Mouse (Mus musculus) limb, embryonic 10.5 days (tissue): Measurements from ENCODE around the gene Crebrf. TPM values are rescaled to one million over a fixed set of nuclear protein-coding genes. Genes with fewer than 3 reads are reported as not detected.

Source experiments
- DNase-seq: peaks from one replicate; pipeline ENCODE4 v3.0.0-alpha.2; 2017; ENCODE audit warnings: low spot score
- H3K27ac ChIP-seq: fragments of 300-500 bp; sonication (generic); 2 replicates; pipeline ENCODE4 v1.5.1; 2016; ENCODE audit warnings: mild to moderate bottlenecking
- H3K27me3 ChIP-seq: fragments of 300-500 bp; sonication (generic); 2 replicates; pipeline ENCODE4 v1.6.1; 2016; ENCODE audit warnings: low read depth, mild to moderate bottlenecking; ENCODE audit not compliant: poor library complexity, severe bottlenecking
- H3K36me3 ChIP-seq: fragments of 300-500 bp; sonication (generic); 2 replicates; pipeline ENCODE4 v1.6.1; 2016; ENCODE audit warnings: mild to moderate bottlenecking, moderate library complexity
- H3K4me1 ChIP-seq: fragments of 300-500 bp; sonication (generic); 2 replicates; pipeline ENCODE4 v1.6.1; 2016
- H3K4me3 ChIP-seq: fragments of 300-500 bp; sonication (generic); 2 replicates; pipeline ENCODE4 v1.5.1; 2016; ENCODE audit warnings: mild to moderate bottlenecking, moderate library complexity
- H3K9me3 ChIP-seq: fragments of 300-500 bp; sonication (generic); replicated peaks from 2 replicates; pipeline ENCODE4 v1.6.1; 2016; ENCODE audit warnings: mild to moderate bottlenecking
- WGBS: fragments of 180-500 bp; shearing (Covaris S2); methylation state at CpG from one replicate; pipeline ENCODE4 v1.1.7; 2016; 5-methylcytosine and 5-hydroxymethylcytosine counted together
- polyA plus RNA-seq: library from polyadenylated mRNA; unstranded; fragments of >200 nt; fragmentation: Nextera tagmentation; extraction: Ambion mirVana; gene quantifications from 2 replicates; pipeline ENCODE4 v1.2.1, GENCODE M21; 2016

The Crebrf gene
- 1.7 and 2.9 TPM in 2 replicates for polyA plus RNA-seq

GRCm38 (mm10) chr17:26715271-26715758 lies at the start of gene Crebrf:
Crebrf (plus strand) TSS chr17:26715650.
- no peaks in the 10 kb centered on the region for H3K36me3 ChIP-seq
- H3K9me3 ChIP-seq = no peaks in the 10 kb centered on the region
- 0 out of 2 replicates have a peak, but pooled peaks cover 4% of the 10 kb centered on the region for H3K27me3 ChIP-seq
- peak within 1 kb of the TSS; percentile 86 for H3K4me3 ChIP-seq
- peak within 1 kb of the TSS; percentile 89 for H3K27ac ChIP-seq
- peaks cover 3% of the 10 kb centered on the region; the same call in 1 of the 2 replicates for H3K4me1 ChIP-seq
- DNase-seq = peak; percentile 98
- under 1% methylated on average over 41 of the region's 41 CpGs for WGBS

GRCm38 (mm10) chr17:26671268-26671667 lies 44.2 kb upstream of the Crebrf start:
- Histone ChIP-seq H3K27me3 (no peaks in the 10 kb centered on the region), H3K27ac (no peak overlapping the region), H3K4me3 (no peak overlapping the region), H3K9me3 (no peaks in the 10 kb centered on the region), H3K4me1 (no peaks in the 10 kb centered on the region), H3K36me3 (no peaks in the 10 kb centered on the region)
- WGBS = 67% methylated on average over 4 of the region's 4 CpGs
- no peak for DNase-seq

DNA sequence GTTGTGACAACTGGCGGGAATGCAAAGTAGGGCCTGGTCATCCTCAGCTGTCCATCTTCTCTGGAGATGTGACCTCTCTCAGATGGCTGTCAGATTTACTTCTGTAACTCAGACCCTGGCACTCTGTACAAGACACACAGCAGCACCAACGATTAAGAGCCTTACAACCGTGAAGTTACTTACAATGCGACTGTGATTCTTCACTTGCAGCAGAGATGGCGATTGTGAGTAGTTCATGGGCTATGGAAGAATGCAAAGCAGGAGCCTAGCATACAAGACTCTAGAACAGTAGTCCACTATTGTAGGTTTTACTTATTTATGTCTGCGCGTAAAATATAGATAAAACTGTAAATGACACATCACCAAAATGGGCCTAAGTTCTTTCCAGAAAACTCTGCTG lies 39.6 kb upstream of the Crebrf start:
- Histone ChIP-seq H3K27me3 (no peaks in the 10 kb centered on the region), H3K4me3 (peak overlapping the region; percentile 87), H3K36me3 (peaks cover under 1% of the 10 kb centered on the region; the same call in 1 of the 2 replicates), H3K9me3 (no peaks in the 10 kb centered on the region), H3K4me1 (peaks cover 14% of the 10 kb centered on the region), H3K27ac (0 out of 2 replicates have a peak overlapping the region, but pooled peaks have one; percentile 84)
- WGBS = 29% methylated on average over 7 of the region's 7 CpGs
- no peak for DNase-seq

DNA sequence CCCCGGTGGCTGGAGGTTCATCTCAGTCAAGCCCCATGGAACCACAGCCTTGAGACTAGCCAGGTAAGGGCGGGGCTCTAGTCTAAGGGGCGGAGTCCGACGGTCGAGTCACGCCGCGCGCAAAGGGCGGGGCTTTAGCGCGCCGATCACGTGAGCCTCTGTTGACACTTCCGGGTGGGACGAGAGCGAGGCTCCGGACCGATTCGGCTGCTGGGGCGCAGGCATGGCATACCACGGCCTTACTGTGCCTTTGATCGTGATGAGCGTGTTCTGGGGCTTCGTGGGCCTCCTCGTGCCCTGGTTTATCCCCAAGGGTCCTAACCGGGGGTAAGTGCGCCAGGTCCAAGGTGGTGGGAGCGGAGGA lies 39.2 kb upstream of the Crebrf start:
- peak overlapping the region; percentile 84 for H3K27ac ChIP-seq
- H3K36me3 ChIP-seq = peaks cover 3% of the 10 kb centered on the region; the same call in 1 of the 2 replicates
- peak; percentile 93 for DNase-seq
- no peaks in the 10 kb centered on the region for H3K9me3 ChIP-seq
- H3K4me3 ChIP-seq = peak overlapping the region; percentile 87
- WGBS = under 1% methylated on average over 30 of the region's 30 CpGs
- no peaks in the 10 kb centered on the region for H3K27me3 ChIP-seq
- peaks cover 14% of the 10 kb centered on the region for H3K4me1 ChIP-seq

- 4% methylated on average over 26 of the region's 26 CpGs for WGBS
- Histone ChIP-seq H3K36me3 (peaks cover 5% of the 10 kb centered on the region; the same call in 1 of the 2 replicates), H3K9me3 (no peaks in the 10 kb centered on the region), H3K27ac (peak overlapping the region; percentile 84), H3K4me1 (peaks cover 14% of the 10 kb centered on the region), H3K4me3 (peak overlapping the region; percentile 87), H3K27me3 (no peaks in the 10 kb centered on the region)
- no peak for DNase-seq
Measured at GRCm38 (mm10) chr17:26676616-26677376, 38.7 kb upstream of the Crebrf start.

DNA sequence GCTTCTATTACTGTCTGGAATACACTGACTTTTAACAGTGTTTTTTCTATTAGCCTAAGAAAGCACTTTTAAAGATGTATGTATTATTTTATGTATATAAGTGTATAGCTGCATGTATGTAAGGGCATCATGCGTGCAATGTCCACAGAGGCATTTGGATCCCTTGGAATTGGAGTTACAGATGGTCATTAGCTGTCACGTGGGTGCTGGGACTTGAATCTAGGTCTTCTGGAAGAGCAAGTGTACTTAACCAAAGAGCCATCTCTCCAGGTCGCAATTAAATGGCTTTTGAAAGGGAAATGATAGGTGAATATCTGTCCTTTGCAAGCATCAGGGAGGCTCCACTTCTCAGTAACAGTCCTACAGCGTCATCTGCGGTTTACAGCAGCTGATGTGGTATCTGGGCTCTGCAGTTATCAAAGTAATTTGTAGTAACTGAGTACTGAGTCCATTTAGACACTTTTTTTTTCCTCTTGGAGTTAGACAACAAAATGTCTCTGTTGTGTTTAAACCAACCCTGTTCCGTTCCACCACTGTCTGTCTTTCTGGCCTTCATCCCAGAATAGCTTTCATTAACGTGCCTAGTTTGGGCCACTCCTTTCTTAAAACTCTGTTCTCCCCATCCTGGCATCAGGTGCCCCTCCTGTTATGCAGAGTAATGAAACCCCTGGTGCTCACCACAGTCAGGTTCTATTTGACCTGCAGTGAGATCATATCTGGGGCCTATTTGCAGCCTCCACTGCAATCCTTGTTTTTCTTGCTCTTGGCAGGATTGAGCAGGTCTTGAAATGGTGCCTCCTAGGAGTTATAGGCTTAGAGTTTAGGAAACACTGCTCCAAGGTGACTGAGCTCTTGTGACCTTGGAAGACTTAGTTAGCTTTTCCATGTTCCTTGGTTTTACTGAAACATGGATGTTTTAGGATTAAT lies 37.5 kb upstream of the Crebrf start:
- no peak for DNase-seq
- Histone ChIP-seq H3K27ac (no peak overlapping the region), H3K27me3 (no peaks in the 10 kb centered on the region), H3K36me3 (peaks cover 6% of the 10 kb centered on the region; the same call in 1 of the 2 replicates), H3K9me3 (no peaks in the 10 kb centered on the region), H3K4me1 (peaks cover 14% of the 10 kb centered on the region), H3K4me3 (no peak overlapping the region)
- WGBS = 90% methylated on average over 7 of the region's 7 CpGs

GRCm38 (mm10) chr17:26681276-26681675 lies 34.2 kb upstream of the Crebrf start:
- DNase-seq = no peak
- H3K27ac ChIP-seq = no peak overlapping the region
- no peak overlapping the region for H3K4me3 ChIP-seq
- peaks cover 17% of the 10 kb centered on the region for H3K36me3 ChIP-seq
- H3K9me3 ChIP-seq = no peaks in the 10 kb centered on the region
- peaks cover 14% of the 10 kb centered on the region for H3K4me1 ChIP-seq
- 89% methylated on average over 6 of the region's 6 CpGs for WGBS
- H3K27me3 ChIP-seq = no peaks in the 10 kb centered on the region

- 94% methylated on average over 17 of the region's 17 CpGs for WGBS
Measured at GRCm38 (mm10) chr17:26686334-26687000, 29.0 kb upstream of the Crebrf start.

DNA sequence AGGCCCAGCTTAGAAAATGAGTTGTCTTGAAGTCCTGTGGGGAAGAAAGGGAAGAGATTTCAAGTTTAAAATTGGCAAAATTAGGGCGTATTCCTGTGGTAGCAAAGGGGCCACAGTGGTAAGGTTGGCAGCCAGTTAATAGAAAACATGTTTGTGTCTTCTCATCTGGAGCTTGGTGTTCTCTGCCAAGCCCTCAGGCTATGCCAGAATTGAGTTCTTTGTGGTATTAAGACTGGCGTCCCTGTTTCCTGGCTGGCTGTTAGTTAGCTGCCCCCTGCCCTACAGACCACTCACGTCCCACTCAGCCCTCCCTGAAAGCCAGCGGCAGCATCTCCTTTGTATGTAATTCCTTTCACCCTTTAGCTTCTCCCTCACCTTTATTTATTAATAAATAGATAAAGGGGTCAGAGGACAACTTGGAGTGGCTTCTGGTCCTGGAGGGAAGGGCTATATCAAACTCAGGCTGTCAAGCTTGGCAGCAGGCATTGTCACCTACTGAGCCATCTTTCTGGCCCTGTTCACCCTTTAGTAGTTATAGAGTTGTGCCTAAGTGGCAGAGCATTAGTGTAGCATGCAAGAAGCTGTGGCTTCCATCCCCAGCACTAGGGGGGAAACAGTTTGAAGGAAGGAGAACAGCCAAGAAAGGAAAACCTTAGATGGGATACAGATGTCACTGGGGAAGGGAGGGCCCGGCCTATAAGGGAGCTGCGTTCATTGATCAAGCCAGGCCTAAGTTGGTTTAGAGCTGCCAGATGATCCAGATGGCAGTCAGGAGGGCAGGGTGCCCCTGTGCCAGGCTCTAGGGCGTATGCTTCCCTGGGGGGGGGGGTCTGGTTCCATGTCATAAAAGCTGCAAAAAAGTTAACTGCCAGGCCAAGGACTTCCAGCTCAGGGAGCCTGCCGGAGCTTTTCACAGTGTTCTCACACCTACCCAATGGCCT lies 26.4 kb upstream of the Crebrf start:
- Histone ChIP-seq H3K27ac (no peak overlapping the region), H3K9me3 (no peaks in the 10 kb centered on the region), H3K36me3 (peaks cover 6% of the 10 kb centered on the region), H3K4me3 (no peak overlapping the region), H3K27me3 (no peaks in the 10 kb centered on the region), H3K4me1 (peaks cover 8% of the 10 kb centered on the region)
- WGBS = 76% methylated on average over 8 of the region's 8 CpGs
- no peak for DNase-seq

More at GRCm38 (mm10) chr17:26686334-26687000, 29.0 kb upstream of the Crebrf start:
- Histone ChIP-seq H3K4me1 (peaks cover 8% of the 10 kb centered on the region), H3K27me3 (no peaks in the 10 kb centered on the region), H3K36me3 (peaks cover 13% of the 10 kb centered on the region), H3K4me3 (no peak overlapping the region), H3K9me3 (no peaks in the 10 kb centered on the region), H3K27ac (no peak overlapping the region)
- DNase-seq = no peak

DNA sequence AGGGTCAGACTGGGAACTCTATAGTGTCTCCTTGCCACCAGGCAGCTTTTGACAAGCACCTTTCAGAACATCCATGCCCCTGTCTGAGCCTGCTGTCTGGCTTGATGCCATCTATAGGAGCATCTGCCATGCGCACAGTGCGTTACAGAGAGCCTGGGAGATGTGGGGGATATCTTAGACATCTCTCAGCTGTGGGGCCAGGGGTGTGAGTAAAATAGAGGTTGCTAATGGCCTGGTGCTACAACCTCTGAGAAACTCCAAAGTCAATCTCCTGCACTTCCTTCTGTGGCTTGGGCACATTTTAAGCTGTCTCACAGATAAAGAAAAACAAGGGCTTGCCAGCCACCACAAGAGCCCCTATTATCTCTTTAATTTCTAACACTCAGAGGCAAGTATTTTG lies 25.6 kb upstream of the Crebrf start:
- no peak for DNase-seq
- Histone ChIP-seq H3K36me3 (0 out of 2 replicates have a peak, but pooled peaks cover under 1% of the 10 kb centered on the region), H3K4me3 (no peak overlapping the region), H3K9me3 (no peaks in the 10 kb centered on the region), H3K4me1 (peaks cover 8% of the 10 kb centered on the region), H3K27ac (no peak overlapping the region), H3K27me3 (no peaks in the 10 kb centered on the region)
- 92% methylated on average over 2 of the region's 2 CpGs for WGBS

- no peak overlapping the region for H3K27ac ChIP-seq
- no peaks in the 10 kb centered on the region for H3K9me3 ChIP-seq
- H3K36me3 ChIP-seq = no peaks in the 10 kb centered on the region
- peaks cover 8% of the 10 kb centered on the region for H3K4me1 ChIP-seq
- no peak for DNase-seq
- no peaks in the 10 kb centered on the region for H3K27me3 ChIP-seq
- WGBS = 82% methylated on average over 5 of the region's 5 CpGs
- H3K4me3 ChIP-seq = no peak overlapping the region
Measured at GRCm38 (mm10) chr17:26690236-26690635, 25.2 kb upstream of the Crebrf start.
